Mouse (Mus musculus) adrenal gland, adult 18-20 months (tissue): ENCODE results near the gene Eif3k. TPM values are rescaled to one million over a fixed set of nuclear protein-coding genes. Genes with fewer than 3 reads are reported as not detected.
"Not testable (repeated sequence)": the region's sequence is repeated elsewhere in the genome, so short reads cannot be mapped to it uniquely, and the experiment has no call there.

Experiments
- DNase-seq, 2 experiments: peaks; one replicate each; pipeline ENCODE4 v3.0.0; 2021 to 2022; ENCODE audit warnings: low spot score in 2 of 2
- total RNA-seq, 2 experiments: library from RNA; stranded (reverse); gene quantifications; 1 replicate in 1 of 2; 2 replicates in 1 of 2; pipeline ENCODE4 v1.2.3; 2021

Gene Eif3k
- total RNA-seq, 2 experiments from 2014 or later: 227 to 253 TPM

DNA sequence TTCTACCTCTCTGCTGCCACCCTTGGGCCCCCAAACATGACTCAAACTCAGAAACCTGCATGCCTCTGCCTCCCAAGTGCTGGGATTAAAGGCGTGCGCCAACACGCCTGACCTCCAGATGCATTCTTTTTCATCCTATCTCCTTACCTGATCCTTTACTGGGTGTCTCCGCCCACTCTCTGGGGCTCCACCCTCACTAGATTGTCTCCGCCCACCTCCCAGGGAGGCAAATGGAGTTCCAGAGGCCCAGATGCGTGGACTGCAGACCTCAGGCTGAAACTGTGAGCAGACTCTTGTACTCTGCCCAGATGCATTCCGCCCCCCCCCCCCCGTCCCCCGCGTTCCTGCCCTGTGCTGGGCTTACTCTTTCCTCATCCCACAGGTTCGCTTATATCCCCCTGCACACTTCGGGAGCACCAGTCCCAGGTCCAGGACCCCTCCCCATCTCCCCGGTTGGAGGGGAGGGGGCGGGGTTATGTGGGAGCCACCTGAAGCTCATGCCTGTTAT is 9.2 kb upstream of the Eif3k start:
- DNase-seq: no peak

DNA sequence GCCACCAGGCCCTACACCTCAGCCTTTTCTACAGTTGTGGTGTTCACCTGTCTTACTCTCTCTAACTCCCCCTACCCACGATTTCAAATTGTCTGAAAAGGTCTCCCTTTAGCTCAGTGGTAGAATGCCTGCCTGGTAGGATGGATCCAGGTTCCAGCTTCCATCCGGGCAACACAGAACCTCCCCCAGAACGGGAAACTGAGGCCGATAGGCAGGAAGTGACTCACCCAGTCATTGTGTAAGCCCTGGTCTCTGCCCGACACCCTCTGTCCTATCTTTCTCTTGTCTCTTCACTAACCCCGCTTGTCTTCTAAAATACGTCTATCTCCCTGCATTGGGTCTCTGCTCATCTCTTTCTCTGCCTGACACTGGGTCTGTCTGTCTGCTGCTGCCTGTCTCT is 3.5 kb upstream of the Eif3k start:
- DNase-seq: no peak

DNA sequence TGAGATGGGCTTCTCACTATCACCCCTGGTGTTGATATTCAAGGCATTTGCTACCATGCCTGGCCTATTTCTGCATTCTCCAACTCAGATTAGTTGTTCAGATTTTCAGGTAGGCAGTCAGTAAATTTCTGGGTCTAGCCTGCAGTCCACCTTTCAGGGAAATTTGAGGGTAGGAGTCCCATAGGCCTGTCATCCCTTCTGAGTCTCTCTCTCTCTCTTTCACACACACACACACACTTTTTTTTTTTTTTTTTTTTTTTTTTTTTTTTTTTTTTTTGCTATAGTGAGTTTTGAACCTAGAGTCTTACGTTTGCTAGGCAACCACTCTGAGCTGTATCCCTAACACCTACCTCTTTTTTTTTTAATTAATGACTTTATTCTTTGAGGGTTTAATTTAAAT is 2.8 kb upstream of the Eif3k start:
- no peak for DNase-seq

DNA sequence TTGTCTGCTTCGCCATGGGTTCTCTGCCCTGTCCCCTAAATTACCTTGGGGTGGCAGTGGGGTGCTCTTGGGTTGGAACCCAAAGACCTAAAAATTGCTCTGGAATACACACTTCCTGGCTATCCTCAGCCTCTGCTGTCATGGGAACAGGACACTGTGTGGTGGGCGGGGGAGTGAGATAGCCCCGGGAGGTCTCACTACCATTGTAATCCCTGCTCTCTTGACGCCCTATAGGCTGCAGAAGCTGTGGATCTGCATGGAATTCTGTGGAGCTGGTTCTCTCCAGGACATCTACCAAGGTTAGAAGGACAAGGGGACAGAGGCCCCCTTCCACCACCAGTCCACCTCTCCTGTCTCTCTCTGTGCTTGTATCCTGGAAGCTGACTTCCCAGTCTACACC is 2.2 kb upstream of the Eif3k start:
- no peak for DNase-seq

DNA sequence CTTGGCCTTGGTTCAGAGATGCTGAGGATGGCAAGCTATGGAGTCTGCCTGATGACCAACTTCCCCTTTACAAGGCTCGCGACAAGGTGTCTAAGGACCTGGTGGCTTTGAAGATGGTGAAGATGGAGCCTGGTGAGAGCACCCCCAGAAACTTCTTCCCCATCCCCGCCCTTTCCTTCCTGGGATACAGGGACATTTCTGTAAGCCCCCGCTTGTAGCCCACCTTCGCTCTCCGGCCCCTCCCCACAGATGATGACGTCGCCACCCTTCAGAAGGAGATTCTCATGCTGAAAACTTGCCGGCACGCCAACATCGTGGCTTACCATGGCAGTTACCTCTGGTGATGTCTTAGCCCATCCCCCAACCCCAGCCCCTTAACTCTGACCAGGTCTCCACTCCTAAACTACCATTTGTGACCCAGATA is 1.5 kb upstream of the Eif3k start:
- no peak for DNase-seq

DNA sequence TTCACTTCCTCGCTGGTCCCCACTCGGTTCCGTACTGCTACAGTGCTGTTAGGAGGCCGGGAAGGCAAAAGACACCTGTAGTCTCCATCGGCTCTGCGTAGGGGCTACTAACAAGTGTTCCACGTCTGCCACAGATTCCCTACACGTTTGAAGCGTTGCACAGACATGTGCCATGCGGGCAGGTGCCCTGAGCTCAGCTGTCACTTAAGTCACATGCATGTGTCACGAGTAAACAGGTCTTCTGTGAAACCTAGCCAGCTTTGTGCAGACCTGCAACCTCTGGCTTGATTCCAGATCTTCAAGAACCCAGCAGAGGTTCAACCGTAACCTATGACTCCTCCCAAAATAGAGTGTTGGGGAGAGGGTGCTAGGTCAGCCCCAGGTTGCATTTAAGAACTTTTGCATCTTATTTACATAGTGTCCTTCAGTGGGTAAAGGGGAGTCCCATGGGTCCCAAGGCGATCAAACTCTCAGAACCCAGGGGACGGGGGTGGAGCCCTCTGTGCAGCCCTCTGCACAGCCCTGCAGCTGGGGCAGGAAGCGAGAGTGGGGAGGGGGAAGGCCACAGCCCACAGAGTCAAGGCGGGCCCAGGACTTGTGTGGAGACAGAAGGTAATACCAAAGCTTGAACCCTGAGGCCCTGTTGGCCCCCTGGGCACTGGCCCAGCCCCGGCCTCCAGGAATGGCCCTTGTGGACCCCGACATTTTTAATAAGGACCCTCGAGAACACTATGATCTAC is 780 bp upstream of the Eif3k start:
- DNase-seq: no peak

DNA sequence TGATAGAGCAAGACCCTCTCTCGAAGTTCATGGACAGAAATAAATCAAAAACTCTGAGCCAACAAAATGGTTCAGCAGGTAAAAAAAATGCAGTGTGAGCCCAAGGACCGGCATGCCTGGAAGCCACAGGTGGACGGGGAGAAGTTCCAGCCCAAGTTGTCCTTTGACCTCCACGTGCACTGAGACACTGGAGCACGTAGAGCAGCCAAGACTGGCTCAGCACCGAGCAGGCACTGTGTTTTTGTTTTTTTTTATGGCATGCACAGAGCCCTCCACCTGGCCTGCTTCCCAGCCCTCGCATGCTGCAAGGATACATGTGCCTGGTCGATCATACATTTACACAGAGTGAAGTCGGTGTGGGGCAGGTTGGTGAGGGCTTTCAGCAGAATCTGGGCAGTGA is 4.1 kb downstream of the Eif3k start:
- DNase-seq: no peak

DNA sequence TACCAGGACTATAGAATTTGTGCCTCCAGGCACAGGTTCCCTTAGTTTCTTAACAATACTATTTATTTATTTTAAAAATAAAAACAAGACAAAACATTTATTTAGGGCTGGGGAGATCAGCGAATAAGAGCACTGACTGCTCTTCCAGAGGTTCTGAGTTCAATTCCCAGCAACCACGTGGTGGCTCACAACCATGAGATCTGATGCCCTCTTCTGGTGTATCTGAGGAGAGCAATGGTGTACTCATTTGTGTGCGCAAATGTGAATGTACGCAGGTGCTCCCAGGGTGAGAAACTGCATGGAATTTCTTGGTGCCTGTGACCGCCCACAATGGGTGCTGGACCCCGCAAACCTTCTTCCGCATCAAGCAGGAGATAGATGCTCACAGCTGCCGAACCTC is 8.6 kb downstream of the Eif3k start:
- no peak for DNase-seq

DNA sequence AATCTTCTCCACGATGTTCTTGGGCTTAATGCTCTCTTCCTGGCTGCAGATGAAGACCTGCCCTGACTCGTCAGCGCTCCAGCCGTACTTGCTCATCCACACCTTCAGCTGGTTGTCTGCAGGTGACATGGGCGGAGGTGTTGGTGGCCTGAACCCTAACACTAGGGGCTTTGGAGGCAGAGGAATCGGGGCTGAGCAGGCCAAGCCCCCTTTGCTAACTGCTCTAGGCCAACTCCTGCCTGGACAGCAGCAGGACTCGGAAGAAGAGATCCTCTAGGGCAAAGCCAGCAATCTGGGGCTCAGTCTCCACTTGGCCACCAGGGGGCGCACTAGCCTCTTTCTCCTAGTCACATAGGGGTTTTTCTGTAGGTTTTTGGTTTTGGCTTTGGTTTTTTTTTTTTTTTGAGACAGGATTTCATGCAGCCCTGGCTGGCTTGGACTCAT is 9.1 kb downstream of the Eif3k start:
- peak; percentile 75 to 82 for DNase-seq

DNA sequence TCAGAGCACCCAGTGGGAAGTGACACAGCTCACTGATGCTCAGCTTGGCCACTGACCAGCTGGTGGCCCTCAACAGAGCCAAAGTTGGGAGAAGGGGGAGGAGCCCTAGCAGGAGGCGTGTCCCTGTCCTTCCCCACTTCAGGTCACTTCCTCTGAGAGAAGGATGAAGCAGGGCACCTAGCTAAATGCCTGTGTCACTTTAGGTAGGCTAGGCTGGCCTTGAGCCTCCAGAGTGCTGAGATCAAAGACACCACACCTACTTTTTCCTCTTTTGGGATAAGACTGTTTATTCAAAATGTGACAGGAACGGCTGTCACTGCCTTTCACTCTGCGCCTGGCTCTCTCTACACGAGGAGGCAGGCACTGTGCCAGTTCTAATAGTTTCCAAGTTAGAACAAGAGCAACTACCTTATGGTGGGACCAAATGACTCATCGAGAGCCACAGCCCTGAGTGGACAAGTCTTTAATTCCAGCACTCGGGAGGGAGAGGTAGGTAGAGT is 9.8 kb downstream of the Eif3k start:
- DNase-seq: no peak

DNA sequence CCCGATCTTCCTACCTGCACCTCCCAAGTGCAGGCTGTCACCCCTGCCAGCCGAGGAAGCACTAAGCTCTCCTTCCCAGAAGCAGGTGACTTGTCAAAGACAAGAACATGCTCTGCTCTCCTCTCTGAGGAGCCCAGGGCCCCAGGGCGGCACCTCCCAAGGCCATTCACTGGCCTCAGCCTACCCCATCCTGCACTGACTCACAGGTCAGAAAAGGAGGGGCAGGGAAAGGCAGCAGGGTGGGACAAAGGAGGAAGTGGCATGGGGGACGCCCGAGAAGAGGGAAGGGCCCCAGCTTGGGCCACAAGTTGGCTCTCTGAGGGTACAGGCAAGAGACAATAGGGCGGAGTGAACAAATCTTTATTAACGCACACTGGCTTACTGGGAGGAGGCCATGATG is 10.6 kb downstream of the Eif3k start:
- no peak for DNase-seq

DNA sequence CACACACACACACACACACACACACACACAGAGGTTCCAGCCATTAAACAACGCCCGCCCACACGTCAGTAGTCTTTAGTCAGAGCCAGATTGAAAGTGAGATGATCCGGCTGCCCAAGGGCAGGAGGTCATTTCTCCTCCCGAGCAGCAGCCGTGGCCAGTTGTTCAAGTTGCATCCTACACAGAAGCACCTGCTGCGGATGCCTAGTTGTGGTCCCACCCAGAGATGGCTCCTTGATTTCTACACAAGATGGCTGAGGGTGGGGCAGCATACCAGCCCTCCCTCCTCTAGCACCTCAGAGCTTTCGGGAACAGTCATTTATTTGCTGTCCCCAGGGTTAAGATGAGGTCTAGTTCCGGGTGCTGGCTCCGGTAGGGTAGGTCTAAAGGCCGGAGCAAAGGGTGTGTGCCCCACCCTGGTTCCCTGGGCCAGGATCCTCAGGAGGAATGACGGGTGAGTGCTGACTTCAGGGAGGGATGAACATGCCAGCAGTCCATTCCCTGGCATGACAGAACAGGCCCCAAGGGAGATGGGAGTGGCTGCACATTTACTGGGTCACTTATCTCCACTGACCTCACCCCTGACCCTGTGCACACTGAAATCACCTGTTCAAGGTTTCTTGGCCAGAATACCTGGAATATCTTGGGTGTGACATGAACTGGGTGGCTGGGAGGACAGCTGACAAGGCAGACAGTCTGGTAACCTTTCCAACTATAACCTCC is 11.8 kb downstream of the Eif3k start:
- no peak for DNase-seq

DNA sequence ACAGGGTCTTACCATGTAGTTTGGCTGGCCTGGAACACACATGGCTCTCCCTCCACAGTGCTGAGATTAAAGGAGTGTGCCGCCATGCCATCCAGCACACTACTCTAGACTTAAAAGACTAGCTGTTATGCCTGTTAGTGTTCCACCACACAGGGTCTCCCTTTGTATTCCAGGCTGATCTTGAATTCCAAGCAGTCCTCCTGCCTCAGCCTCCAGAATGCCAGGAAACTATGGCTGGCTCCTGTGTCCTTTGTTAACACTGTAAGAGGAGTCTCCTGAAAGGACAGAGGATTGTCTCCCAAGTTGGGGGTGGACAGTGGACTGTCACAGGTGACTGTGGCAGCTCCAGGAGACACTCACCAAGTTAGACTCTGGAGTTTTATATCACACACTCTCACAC is 12.4 kb downstream of the Eif3k start:
- no peak for DNase-seq

DNA sequence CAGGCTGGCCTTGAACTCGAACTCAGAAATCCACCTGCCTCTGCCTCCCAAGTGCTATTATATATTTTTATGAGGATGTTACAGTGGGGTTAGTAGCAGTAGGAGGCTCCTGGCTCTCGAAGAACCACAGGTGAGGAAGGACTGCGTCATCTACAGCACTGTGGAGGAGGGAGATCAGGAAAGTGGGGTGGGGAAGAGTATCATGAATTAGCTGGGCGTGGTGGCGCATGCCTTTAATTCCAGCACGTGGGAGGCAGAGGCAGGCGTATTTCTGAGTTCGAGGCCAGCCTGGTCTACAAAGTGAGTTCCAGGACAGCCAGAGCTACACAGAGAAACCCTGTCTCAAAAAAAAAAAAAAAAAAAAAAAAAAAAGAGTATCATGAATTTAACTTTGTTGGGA is 13.5 kb downstream of the Eif3k start:
- not testable (repeated sequence) for DNase-seq

DNA sequence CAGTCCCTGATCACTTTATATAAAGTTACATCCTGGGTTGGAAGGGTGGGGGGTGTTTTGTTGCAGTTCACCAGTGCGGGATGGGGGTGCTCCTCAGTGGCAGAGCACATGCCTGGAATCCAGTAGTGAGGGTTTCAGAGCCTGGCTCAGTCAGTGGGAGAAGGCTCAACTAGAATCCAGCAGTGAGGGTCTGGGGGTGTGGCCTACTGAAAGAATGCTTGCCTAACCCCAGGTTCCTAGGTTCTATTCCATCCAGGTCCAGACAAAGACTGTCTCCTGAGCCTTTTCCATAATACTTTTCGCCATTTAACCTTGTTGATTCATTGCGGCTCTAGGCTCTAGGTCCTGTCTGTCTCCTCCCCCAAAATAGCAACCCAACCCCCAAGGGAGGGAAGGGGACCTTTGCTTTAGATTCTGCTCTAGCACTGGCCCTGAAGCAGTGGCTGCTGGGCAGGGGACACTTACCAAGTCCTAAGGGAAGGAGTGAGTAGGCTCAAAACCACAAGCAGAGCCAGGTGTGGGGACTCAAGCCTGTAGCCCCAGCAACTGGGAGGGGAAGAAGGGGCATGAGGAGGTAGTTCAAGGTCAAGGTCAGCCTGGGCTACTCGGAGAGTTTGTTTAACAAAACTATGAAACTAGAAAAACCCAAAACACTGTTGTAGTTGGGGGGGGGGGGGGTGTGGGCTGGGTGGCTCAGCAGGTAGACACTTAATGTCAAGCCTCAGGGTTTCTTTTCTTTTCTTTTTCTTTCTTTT is 14.7 kb downstream of the Eif3k start:
- no peak for DNase-seq

DNA sequence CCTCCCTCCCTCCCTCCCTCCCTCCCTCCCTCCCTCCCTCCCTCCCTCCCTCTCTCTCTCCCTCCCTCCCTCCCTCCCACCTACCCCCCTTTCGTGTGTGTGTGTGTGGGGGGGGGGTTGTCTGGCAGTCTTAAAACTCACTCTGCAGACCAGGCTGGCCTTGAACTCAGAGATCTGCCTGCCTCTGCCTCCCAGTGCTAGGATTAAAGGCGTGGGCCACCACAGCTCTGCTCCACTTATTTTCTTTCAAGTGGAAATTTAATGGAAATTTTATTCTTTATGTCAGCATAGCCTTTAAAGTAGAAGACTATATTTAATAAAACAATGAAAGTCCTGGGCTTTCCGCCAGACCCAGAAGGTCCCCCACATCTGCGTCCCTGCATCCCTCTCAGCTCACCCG is 15.5 kb downstream of the Eif3k start:
- DNase-seq: no peak

DNA sequence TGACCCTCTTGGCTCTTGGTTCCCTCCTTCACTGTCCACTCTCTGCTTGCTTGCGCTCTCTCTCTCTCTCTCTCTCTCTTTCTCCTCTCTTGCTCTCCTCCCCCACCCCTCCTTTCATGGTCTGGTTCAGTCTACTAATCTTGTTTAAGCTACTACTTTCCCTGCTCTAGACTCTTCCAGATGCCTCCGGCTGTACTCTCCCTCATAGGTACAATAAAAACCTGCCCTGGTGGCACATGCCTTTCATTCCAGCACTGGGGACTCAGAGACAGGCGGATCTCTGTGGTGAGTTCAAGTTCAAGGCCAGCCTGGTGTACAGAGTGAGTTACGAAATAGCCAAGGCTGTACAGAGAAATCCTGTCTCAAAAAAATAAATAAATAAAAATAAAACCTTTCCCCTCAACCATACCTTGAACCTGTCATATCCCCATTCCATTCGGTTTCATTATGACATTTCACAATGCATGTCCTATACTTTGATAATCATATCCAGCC is 16.3 kb downstream of the Eif3k start:
- DNase-seq: no peak

DNA sequence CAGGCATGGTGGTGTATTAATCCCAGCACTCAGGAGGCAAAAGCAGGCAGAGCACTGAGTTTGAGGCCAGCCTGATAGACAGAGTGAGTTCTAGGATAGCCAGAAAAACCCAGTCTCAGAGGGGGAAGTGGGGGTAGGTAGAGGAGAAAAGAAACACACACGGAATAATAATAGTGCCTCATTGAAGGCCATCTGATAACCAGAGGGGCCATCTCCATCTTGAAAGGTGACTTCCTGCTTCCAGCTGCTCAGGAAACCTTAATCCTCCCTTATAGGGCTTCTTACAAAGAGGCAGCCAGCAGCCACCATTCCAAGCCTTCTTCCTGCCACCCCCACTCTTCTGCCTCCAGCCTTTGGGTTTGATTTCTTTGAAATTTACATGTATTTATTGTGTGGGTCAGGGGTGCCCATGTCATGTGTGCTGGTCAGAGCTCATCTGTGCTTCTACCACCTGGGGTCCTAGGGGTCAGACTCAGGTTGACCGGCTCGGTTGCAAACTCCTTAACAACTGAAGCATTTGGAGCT is 18.2 kb downstream of the Eif3k start:
- DNase-seq: no peak

DNA sequence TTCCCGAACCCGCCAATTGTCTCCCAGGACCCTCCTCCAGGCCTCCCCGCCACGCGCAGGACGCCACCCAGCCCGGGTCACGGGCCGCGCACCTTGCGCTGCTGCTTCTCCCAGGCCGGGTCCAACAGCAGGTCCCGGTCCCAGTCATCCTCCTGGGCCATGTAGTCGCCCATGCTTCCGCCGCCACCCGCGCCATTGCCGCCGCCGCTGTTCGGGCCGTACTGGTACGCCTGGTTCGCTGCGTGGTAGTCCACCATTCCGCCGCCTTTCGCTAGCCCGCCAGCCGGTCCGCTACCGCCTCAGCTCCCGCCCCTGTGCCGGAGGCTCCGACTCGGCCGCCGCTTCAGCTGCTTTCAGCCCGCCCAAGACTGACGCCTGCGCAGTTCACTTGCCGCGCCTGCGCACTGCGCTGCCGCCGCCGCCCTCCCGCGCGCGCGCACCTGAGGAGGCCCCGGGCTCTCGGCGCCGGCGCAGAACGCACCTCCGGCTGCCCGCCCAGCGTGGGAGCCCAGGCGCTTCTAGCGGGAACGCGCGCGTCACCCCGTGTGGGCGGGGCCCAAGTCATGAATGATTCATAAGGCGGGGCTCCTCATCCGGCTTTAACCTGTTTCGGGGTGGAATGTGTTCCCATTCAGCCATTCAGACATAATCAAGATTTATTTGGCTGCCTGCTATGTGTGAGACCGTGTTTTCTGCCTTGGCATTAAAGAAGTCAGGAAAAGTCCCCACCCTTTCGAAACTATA is 19.6 kb downstream of the Eif3k start, which contains the start of gene Actn4:
Gene Actn4 (minus strand): TSS at position 414 of the 744 bp plus-strand sequence.
- DNase-seq: peak; percentile 99

DNA sequence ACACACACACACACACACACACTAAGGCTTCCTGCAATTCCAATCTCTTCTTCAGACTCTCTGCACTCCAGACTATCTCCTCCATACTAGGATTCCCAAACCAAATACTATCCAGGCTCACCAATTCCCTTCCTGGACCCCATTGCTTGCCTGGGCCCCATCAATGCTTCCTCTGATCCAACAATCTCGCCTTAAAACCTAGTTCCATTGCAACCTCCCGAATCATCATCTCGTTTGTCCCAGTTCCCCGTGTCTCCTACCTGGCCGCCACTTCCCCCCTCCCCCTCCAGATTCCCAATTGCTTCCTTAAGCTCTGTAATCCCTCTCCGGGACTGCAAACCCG is 20.1 kb downstream of the Eif3k start:
- no peak for DNase-seq
